Mouse (Mus musculus): ENCODE measurements around the gene Sult2b1.
A peak's percentile ranks its signal among the peaks of the same experiment; 100 is the strongest.

DNA sequence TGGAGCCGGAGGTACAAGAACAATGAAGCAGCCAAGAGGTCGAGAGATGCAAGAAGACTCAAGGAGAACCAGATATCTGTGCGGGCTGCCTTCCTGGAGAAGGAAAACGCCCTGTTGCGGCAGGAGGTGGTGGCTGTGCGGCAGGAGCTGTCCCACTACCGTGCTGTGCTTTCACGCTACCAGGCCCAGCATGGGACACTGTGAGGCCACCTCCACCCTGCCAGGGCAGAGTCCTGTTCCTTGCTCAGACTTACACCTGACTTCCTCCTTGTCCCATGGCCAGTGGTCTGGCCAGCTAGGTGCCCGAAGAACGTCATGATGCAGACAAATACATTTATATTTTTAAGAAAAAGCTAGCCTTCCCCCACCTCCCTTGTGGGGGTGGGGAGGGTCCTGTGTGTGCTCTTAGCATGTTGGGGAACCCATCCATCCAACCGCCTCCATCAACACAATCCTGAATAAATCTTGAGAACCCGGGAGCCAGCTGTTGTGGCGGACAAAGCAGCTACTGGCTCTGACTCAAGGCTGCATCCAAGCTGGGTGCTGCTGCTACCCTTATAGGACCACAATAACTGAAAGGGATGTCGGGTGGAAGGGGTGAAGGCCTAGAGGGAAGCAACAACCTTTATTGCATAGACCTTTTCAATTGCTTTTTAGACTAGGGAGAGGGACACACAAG, 74.7 kb downstream of the Sult2b1 start:
- no peak for TF ChIP-seq CTCF (IDR thresholded peaks at IDR 0.05; ENCODE audit: low read depth, low read length)
- TF ChIP-seq POLR2A (IDR thresholded peaks at IDR 0.05; ENCODE audit: extremely low read depth, insufficient read depth, low read length), result peak; percentile 17; the same call in 1 of the 2 replicates

All from liver, adult 2 months (tissue).